Mouse (Mus musculus): ENCODE results near the gene Lrtm1. TPM values are rescaled to one million over a fixed set of nuclear protein-coding genes. Genes with fewer than 3 reads are reported as not detected.

The Lrtm1 gene
- polyA plus RNA-seq (2014; fragmentation: Illumina TruSeq; extraction: RNeasy Lipid Tissue Mini Kit (QIAGEN cat#74804); ENCODE audit: low read depth, low replicate concordance): not detected

GRCm38 (mm10) chr14:29017883-29018282, at the start of gene Lrtm1:
Gene Lrtm1 (plus strand): TSS chr14:29018208.

